Mouse (Mus musculus): Measurements from ENCODE around the gene Gm21477.
"Not testable (repeated sequence)": the region's sequence is repeated elsewhere in the genome, so short reads cannot be mapped to it uniquely, and the experiment has no call there.

Gm21477 gene

GRCm38 (mm10) chrY:87116521-87116920, at the start of gene Gm21477:
Gene Gm21477, plus strand, starts transcription at chrY:87116821.
- H3K36me3 ChIP-seq (ENCODE audit: insufficient read depth, low read length), result not testable (repeated sequence)

More at GRCm38 (mm10) chrY:87116521-87116920, at the start of gene Gm21477:
- not testable (repeated sequence) for H3K9me3 ChIP-seq (ENCODE audit: low read length); H3K4me3 ChIP-seq (replicated peaks; ENCODE audit: low read length); H3K27me3 ChIP-seq (ENCODE audit: insufficient read depth, low read length); H3K4me1 ChIP-seq (replicated peaks; ENCODE audit: low read depth, low read length)
